Mouse (Mus musculus): ENCODE measurements around the gene Babam2. TPM values are rescaled to one million over a fixed set of nuclear protein-coding genes. Genes with fewer than 3 reads are reported as not detected.
"Not testable (repeated sequence)": the region's sequence is repeated elsewhere in the genome, so short reads cannot be mapped to it uniquely, and the experiment has no call there.

Babam2 gene
- polyA plus RNA-seq, 1 experiment from 2014 or later, result 58.2 TPM

DNA sequence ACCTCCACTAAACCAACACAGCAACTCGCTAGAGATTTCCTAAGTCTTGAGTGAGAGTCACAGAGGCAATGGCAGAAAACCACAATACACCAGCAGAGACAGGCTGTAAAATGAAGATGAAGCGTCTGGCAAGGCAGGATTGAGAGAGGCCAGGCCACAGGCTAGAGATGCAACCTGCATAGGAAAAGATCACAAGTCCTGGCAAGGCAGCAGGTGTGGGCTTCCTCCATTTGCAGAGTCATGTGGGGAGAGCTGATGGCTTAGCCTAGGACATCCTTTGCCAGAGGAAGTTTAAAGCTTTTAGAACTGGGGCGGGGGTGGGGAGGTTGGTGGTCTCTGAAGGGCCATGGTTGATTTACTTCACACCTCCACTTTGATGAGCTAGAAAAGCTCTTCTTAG is 264.9 kb downstream of the Babam2 start:
- ATAC-seq (ENCODE audit: insufficient read depth, low FRiP score, low read depth), result no peak
- no peak overlapping the region for H3K4me3 ChIP-seq (replicated peaks)
- 67% methylated on average over 3 of the region's 3 CpGs for WGBS

DNA sequence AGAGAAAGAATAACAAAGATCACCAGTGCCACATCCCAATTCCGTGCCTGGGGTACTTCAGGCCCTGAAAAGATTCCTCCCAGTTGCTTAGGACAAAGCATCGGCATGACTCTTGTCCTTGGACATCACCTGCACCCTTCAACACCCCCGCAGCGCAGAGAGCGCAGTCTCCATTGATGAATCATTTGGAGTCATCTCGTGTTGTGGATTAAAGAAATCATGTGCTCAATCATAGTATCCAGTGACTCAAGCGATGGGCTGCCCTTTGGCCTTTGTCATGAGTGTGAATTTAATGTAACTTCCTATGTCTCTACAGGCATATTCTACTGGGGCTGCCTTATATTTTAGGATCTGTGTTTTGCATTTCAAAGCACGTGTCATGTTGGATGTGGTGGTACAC is 265.9 kb downstream of the Babam2 start:
- no peak overlapping the region for H3K27ac ChIP-seq
- H3K9ac ChIP-seq, result no peak overlapping the region
- WGBS, result 82% methylated on average over 8 of the region's 8 CpGs
- ATAC-seq (ENCODE audit: insufficient read depth, low FRiP score, low read depth), result no peak
- no peaks in the 10 kb centered on the region for H3K9me3 ChIP-seq
- peaks cover 7% of the 10 kb centered on the region; the same call in 1 of the 2 replicates for H3K4me1 ChIP-seq
- no peak overlapping the region for H3K4me3 ChIP-seq (replicated peaks)
- H3K36me3 ChIP-seq, result no peaks in the 10 kb centered on the region
- no peaks in the 10 kb centered on the region for H3K27me3 ChIP-seq (replicated peaks)
- no peak overlapping the region for H3K4me2 ChIP-seq

More for the DNA sequence above, 264.9 kb downstream of the Babam2 start:
- peaks cover 3% of the 10 kb centered on the region; the same call in 1 of the 2 replicates for H3K4me1 ChIP-seq
- no peak overlapping the region for H3K4me2 ChIP-seq
- no peaks in the 10 kb centered on the region for H3K36me3 ChIP-seq
- H3K27me3 ChIP-seq (replicated peaks), result no peaks in the 10 kb centered on the region
- H3K9ac ChIP-seq, result no peak overlapping the region
- no peak overlapping the region for H3K27ac ChIP-seq
- H3K9me3 ChIP-seq, result no peaks in the 10 kb centered on the region

DNA sequence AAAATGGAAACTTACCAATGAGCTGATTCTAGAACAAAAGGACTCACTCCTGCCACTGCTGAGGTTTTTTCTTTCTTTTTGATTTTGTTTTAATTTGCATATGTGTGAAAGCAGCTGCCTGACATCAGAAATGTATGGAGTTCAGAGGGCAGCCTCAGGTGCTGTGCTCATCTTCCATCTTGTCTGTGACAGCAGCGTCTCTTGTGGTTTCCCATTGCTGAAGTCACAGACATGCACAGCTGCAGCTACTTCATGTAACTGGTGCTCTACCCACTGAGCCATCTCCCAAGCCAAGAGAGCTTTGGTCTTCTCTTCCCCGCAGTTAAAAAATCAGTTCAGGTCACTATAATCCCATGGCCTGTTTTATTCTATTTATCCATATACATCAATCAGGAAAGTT is 266.4 kb downstream of the Babam2 start:
- H3K27ac ChIP-seq, result no peak overlapping the region
- H3K4me1 ChIP-seq, result peaks cover 7% of the 10 kb centered on the region; the same call in 1 of the 2 replicates
- ATAC-seq (ENCODE audit: insufficient read depth, low FRiP score, low read depth), result no peak
- no peak overlapping the region for H3K4me2 ChIP-seq
- H3K9me3 ChIP-seq, result no peaks in the 10 kb centered on the region
- H3K4me3 ChIP-seq (replicated peaks), result no peak overlapping the region
- H3K27me3 ChIP-seq (replicated peaks), result no peaks in the 10 kb centered on the region
- H3K9ac ChIP-seq, result no peak overlapping the region
- 74% methylated on average over 2 of the region's 2 CpGs for WGBS
- H3K36me3 ChIP-seq, result no peaks in the 10 kb centered on the region

DNA sequence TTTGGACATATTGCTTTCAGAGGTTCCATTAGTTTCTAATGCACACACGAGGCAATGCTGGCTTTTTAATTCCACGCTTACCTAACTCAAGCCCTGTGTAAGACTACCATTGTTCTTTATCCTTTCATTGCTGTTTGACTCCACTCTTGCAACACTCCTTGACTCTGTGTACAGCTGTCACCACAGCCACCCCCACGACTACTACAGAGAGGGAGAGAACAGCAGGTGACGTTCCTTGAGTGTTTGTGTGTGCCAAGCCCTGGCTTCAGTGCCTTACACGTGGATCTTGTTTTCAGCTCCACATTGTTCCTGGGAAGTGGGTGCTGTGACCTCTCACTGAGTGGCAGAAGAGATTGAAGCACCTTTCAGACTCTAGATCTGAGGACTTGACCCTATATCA is 269.3 kb downstream of the Babam2 start:
- H3K27ac ChIP-seq, result peak overlapping the region; percentile 62; the same call in 1 of the 2 replicates
- peaks cover 9% of the 10 kb centered on the region; the same call in 1 of the 2 replicates for H3K4me1 ChIP-seq
- WGBS, result 65% methylated on average over 5 of the region's 5 CpGs
- H3K27me3 ChIP-seq (replicated peaks), result no peaks in the 10 kb centered on the region
- no peaks in the 10 kb centered on the region for H3K36me3 ChIP-seq
- no peak overlapping the region for H3K9ac ChIP-seq
- no peak overlapping the region for H3K4me3 ChIP-seq (replicated peaks)
- ATAC-seq (ENCODE audit: insufficient read depth, low FRiP score, low read depth), result no peak
- no peaks in the 10 kb centered on the region for H3K9me3 ChIP-seq
- no peak overlapping the region for H3K4me2 ChIP-seq

DNA sequence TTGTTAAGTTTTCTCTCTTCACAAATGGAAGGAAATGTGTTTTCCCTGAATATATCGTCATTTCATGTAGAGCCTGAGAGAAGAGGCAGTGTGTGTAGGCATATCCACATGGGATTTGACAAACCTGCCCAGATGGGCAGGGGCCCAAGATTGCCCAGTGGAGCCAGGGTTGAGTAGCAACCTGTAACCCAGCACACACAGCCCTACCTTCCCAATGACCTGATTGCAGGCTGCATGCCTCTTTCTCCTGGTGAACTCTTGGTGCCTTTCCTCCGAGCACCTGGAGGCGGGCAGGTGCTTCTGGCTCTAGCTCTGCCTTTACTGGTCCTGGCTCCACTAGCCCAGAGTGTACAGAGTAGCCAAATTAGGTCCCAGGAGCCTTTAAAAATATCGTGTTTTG is 270.0 kb downstream of the Babam2 start:
- Histone ChIP-seq H3K27ac (peak overlapping the region; percentile 62), H3K9ac (no peak overlapping the region), H3K27me3 (replicated peaks) (no peaks in the 10 kb centered on the region), H3K36me3 (no peaks in the 10 kb centered on the region), H3K4me1 (peaks cover 9% of the 10 kb centered on the region; the same call in 1 of the 2 replicates), H3K4me3 (replicated peaks) (no peak overlapping the region), H3K4me2 (no peak overlapping the region), H3K9me3 (no peaks in the 10 kb centered on the region)
- peak; percentile 36 for ATAC-seq (ENCODE audit: insufficient read depth, low FRiP score, low read depth)
- 72% methylated on average over 4 of the region's 4 CpGs for WGBS

DNA sequence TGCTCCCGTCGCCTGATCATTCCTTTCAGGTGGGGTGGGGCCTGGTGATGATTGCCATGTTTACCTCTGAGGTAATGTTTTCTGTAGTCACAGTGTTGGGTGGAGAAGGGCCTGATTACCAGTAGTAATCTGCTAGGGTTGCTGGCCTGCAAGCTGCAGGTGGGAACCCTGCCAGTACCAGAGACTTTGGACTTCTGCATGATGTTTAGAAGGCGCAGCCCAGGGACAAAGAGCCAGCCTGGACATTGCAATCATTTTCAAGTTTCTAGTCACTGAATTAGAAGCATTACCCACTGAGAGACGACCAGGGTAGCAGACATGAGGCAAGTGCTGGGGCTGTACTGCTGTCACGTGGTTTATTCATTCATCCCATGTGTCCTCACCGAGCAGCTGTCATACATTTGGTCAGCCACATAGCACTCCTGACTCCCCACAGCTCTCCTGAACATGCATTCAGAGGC is 270.6 kb downstream of the Babam2 start:
- Histone ChIP-seq H3K36me3 (no peaks in the 10 kb centered on the region), H3K27ac (peak overlapping the region; percentile 71; the same call in 1 of the 2 replicates), H3K4me2 (no peak overlapping the region), H3K4me1 (peaks cover 9% of the 10 kb centered on the region; the same call in 1 of the 2 replicates), H3K4me3 (replicated peaks) (no peak overlapping the region), H3K9me3 (no peaks in the 10 kb centered on the region), H3K9ac (no peak overlapping the region), H3K27me3 (replicated peaks) (no peaks in the 10 kb centered on the region)
- WGBS, result 54% methylated on average over 6 of the region's 6 CpGs
- peak; percentile 88 for ATAC-seq (ENCODE audit: insufficient read depth, low FRiP score, low read depth)

DNA sequence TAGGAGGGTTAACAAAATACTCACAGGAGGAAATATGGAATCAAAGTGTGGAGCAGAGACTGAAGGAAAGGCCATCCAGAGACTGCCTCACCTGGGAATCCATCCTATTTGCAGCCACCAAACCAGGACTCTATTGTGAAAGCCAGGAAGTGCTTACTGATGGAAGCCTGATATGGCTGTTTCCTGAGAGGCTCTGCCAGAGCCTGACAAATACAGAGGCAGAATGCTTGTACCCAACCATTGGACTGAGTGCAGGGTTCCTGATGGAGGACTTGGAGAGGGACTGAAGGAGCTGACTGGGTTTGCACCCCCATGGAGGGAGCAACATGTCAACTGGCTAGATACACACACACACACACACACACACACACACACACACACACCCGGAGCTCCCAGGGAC is 274.9 kb downstream of the Babam2 start:
- H3K4me2 ChIP-seq; ATAC-seq (ENCODE audit: insufficient read depth, low FRiP score, low read depth); H3K4me3 ChIP-seq (replicated peaks); H3K36me3 ChIP-seq; H3K9ac ChIP-seq; H3K4me1 ChIP-seq; H3K27ac ChIP-seq; H3K27me3 ChIP-seq (replicated peaks); H3K9me3 ChIP-seq: not testable (repeated sequence)
- WGBS, result 86% methylated on average over 1 of the region's 1 CpGs

DNA sequence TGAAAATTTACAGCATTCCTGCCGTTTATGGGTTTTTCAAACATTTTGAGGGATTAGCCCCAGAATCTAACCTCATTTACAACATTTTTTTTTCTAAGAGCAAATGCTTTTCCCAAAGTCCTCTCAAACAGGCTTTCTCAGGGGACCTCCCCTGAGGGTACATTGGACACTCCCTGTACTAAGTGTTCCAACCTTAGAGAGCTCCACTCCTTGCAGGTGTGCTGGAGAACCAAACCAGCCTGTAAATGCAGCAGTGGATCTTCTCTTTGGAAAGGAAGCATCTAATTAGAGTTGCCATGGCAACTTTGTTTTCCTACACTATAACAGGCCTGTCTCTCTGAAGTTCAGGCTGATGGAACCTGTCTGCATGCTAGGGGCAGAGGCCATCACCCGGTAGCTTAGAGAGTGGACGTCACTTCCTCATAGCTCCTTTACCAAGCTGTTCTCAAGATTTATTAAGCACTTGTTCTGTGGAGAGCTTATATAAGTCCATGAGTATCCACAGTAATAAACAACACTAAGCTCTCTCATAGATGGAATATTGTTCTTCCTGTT is 277.2 kb downstream of the Babam2 start:
- Histone ChIP-seq H3K36me3 (no peaks in the 10 kb centered on the region), H3K4me1 (0 out of 2 replicates have a peak, but pooled peaks cover 2% of the 10 kb centered on the region), H3K27ac (no peak overlapping the region), H3K4me3 (replicated peaks) (no peak overlapping the region), H3K9ac (no peak overlapping the region), H3K27me3 (replicated peaks) (no peaks in the 10 kb centered on the region), H3K9me3 (no peaks in the 10 kb centered on the region), H3K4me2 (no peak overlapping the region)
- WGBS, result 49% methylated on average over 3 of the region's 3 CpGs
- no peak for ATAC-seq (ENCODE audit: insufficient read depth, low FRiP score, low read depth)

DNA sequence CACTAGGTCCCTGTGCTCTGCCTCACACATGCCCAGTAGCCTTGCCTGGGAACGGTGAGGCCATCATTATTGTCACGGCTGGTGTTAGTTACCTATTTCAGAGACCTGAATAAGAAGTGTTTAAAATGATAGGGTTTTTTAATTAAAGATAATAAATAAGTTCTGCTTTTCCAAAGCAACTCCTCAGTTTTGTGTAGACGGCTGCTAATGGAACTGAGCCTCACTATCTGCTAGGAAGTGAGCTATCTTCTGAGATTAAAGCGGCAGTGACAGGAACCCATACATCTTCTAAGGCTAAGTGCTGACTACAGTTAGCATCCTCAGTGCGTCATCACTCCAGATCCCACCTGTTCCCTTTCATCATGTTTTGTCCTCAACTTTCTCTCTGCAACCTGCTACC is 284.6 kb downstream of the Babam2 start:
- ATAC-seq (ENCODE audit: insufficient read depth, low FRiP score, low read depth), result no peak
- H3K36me3 ChIP-seq, result no peaks in the 10 kb centered on the region
- H3K9ac ChIP-seq, result no peak overlapping the region
- H3K4me3 ChIP-seq (replicated peaks), result no peak overlapping the region
- 65% methylated on average over 5 of the region's 5 CpGs for WGBS
- H3K4me1 ChIP-seq, result no peaks in the 10 kb centered on the region
- H3K4me2 ChIP-seq, result no peak overlapping the region
- no peaks in the 10 kb centered on the region for H3K9me3 ChIP-seq
- H3K27me3 ChIP-seq (replicated peaks), result no peaks in the 10 kb centered on the region
- no peak overlapping the region for H3K27ac ChIP-seq

DNA sequence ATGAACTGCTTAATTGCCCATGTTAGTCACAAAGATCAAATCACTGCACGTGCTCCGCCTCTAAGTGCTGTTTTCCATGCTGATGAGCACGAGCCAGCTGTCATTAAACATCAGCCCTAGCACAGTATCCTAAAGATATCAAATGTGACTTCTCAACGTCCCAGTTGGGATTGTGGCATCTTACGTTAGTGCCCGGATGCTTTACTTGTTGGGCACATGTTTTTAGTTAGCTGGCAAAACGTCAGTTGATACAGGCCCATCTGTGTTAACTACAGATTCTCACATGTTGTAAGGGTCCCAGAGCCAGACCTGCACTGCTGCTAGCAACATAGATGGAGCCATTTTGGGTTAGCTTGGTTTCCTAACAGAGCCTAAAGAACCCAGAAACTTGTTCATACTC is 285.7 kb downstream of the Babam2 start:
- WGBS, result 87% methylated on average over 7 of the region's 7 CpGs
- Histone ChIP-seq H3K27me3 (replicated peaks) (no peaks in the 10 kb centered on the region), H3K9ac (no peak overlapping the region), H3K36me3 (no peaks in the 10 kb centered on the region), H3K27ac (no peak overlapping the region), H3K9me3 (no peaks in the 10 kb centered on the region), H3K4me3 (replicated peaks) (no peak overlapping the region), H3K4me1 (no peaks in the 10 kb centered on the region), H3K4me2 (no peak overlapping the region)
- no peak for ATAC-seq (ENCODE audit: insufficient read depth, low FRiP score, low read depth)

DNA sequence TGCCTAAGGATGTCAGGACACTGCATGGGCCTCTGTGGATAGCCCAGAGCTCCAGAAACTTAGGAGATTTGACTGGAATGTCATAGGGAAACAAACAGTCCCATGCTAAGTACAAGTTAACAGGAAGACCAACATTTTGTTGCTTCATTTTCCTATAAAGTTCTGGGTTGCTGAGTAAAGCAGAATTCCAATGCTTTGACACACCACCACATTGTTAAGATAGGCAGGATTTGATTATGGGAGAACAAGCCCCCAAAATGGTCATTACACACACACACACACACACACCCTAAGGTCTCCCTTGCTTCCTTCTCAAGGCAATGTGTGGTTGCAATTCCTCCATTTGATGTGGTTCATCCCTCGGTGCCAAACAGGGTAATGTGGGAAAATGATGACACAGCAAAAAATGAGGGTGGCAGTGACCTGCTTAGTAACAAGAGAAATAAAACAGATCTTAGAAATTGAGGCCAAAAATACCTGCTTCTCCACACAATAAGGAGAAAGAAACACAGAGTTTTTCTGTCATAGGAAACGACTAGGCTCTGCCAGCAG is 286.4 kb downstream of the Babam2 start:
- Histone ChIP-seq H3K27me3 (replicated peaks) (no peaks in the 10 kb centered on the region), H3K4me1 (no peaks in the 10 kb centered on the region), H3K9me3 (no peaks in the 10 kb centered on the region), H3K36me3 (no peaks in the 10 kb centered on the region), H3K9ac (no peak overlapping the region), H3K4me3 (replicated peaks) (no peak overlapping the region), H3K4me2 (no peak overlapping the region), H3K27ac (no peak overlapping the region)
- WGBS, result 69% methylated on average over 2 of the region's 2 CpGs
- ATAC-seq (ENCODE audit: insufficient read depth, low FRiP score, low read depth), result no peak

DNA sequence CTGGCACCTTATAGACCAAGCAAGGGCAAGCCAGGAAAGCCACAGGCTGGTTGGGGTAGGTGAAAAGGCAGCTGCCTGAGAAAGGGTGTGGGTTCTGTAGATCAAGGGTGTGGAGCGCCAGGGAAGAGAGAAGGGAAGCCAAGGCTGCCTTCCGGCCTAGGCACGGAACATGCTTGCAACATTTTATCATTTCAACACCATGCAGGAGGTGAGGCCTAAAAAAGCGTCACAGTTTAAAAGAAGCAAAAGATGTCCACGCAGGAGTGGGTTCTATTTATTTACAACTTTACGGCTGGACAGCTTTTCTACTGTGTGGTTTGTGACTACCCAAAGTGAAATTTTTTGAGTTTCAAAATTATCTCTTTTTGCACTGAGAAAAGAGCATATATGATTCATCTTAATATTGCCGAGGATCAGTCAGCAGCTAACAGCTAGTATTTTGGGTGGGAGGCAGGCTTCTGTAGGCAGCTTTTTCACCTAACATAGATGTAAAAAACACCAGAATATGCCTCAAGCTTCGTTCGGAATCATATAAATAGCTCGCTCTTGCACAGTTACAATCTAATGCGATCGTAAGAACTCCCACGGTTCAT is 287.0 kb downstream of the Babam2 start:
- Histone ChIP-seq H3K9me3 (no peaks in the 10 kb centered on the region), H3K27ac (no peak overlapping the region), H3K27me3 (replicated peaks) (no peaks in the 10 kb centered on the region), H3K4me3 (replicated peaks) (no peak overlapping the region), H3K4me1 (no peaks in the 10 kb centered on the region), H3K9ac (no peak overlapping the region), H3K36me3 (no peaks in the 10 kb centered on the region), H3K4me2 (no peak overlapping the region)
- 77% methylated on average over 13 of the region's 13 CpGs for WGBS
- no peak for ATAC-seq (ENCODE audit: insufficient read depth, low FRiP score, low read depth)
